Mouse (Mus musculus): Measurements from ENCODE around the gene Gprc6a. TPM values are rescaled to one million over a fixed set of nuclear protein-coding genes. Genes with fewer than 3 reads are reported as not detected.

Gene Gprc6a
- polyA plus RNA-seq, 1 experiment from 2014 or later, result 2.2 TPM

GRCm38 (mm10) chr10:51591574-51591973 is 39.7 kb downstream of the Gprc6a start:
- Histone ChIP-seq H3K4me1 (ENCODE audit: insufficient read depth, low read depth, low read length) (no peaks in the 10 kb centered on the region), H3K27ac (ENCODE audit: low read length) (no peak overlapping the region), H3K36me3 (ENCODE audit: insufficient read depth, low read length) (no peaks in the 10 kb centered on the region), H3K4me2 (replicated peaks; ENCODE audit: low read depth, low read length) (no peak overlapping the region), H3K9me3 (ENCODE audit: low read length) (no peaks in the 10 kb centered on the region), H3K9ac (replicated peaks; ENCODE audit: low read depth) (no peak overlapping the region), H3K27me3 (replicated peaks; ENCODE audit: insufficient read depth, low read length) (no peaks in the 10 kb centered on the region), H3K4me3 (ENCODE audit: low read depth, low read length) (no peak overlapping the region)
- no peak for ATAC-seq
- WGBS, result 92% methylated on average over 2 of the region's 2 CpGs
- TF ChIP-seq EP300 (IDR thresholded peaks at IDR 0.05) (no peak), CTCF (IDR thresholded peaks at IDR 0.05) (no peak)
- DNase-seq (ENCODE audit: low spot score), result no peak

- Histone ChIP-seq H3K36me3 (ENCODE audit: insufficient read depth, low read length) (no peaks in the 10 kb centered on the region), H3K9me3 (ENCODE audit: low read length) (no peaks in the 10 kb centered on the region), H3K27ac (ENCODE audit: low read length) (no peak within 1 kb of the TSS), H3K9ac (replicated peaks; ENCODE audit: low read depth) (no peak within 1 kb of the TSS), H3K4me3 (ENCODE audit: low read depth, low read length) (0 out of 2 replicates have a peak within 1 kb of the TSS, but pooled peaks have one; percentile 6), H3K4me1 (ENCODE audit: insufficient read depth, low read depth, low read length) (no peaks in the 10 kb centered on the region), H3K4me2 (replicated peaks; ENCODE audit: low read depth, low read length) (peak within 1 kb of the TSS; percentile 51), H3K27me3 (replicated peaks; ENCODE audit: insufficient read depth, low read length) (no peaks in the 10 kb centered on the region)
- DNase-seq (ENCODE audit: low spot score), result no peak
- WGBS, result 6% methylated on average over 19 of the region's 19 CpGs
- peak; percentile 41; the same call in 1 of the 2 replicates for ATAC-seq
- no peak for TF ChIP-seq EP300 (IDR thresholded peaks at IDR 0.05)
- TF ChIP-seq CTCF (IDR thresholded peaks at IDR 0.05), result no peak
These were observed 41.1 kb downstream of the Gprc6a start, which contains the start of gene Fam162b for GRCm38 (mm10) chr10:51590139-51590574. Fam162b (minus strand) TSS chr10:51590517.

GRCm38 (mm10) chr10:51584919-51585318 is 46.3 kb downstream of the Gprc6a start:
- Histone ChIP-seq H3K4me3 (ENCODE audit: low read depth, low read length) (no peak overlapping the region), H3K27me3 (replicated peaks; ENCODE audit: insufficient read depth, low read length) (no peaks in the 10 kb centered on the region), H3K9me3 (ENCODE audit: low read length) (no peaks in the 10 kb centered on the region), H3K27ac (ENCODE audit: low read length) (no peak overlapping the region), H3K4me2 (replicated peaks; ENCODE audit: low read depth, low read length) (no peak overlapping the region), H3K36me3 (ENCODE audit: insufficient read depth, low read length) (no peaks in the 10 kb centered on the region), H3K9ac (replicated peaks; ENCODE audit: low read depth) (no peak overlapping the region), H3K4me1 (ENCODE audit: insufficient read depth, low read depth, low read length) (no peaks in the 10 kb centered on the region)
- DNase-seq (ENCODE audit: low spot score) (peak; percentile 70), ATAC-seq (peak; percentile 93)
- TF ChIP-seq EP300 (IDR thresholded peaks at IDR 0.05) (peak; percentile 86), CTCF (IDR thresholded peaks at IDR 0.05) (no peak)

GRCm38 (mm10) chr10:51584378-51584777 is 46.9 kb downstream of the Gprc6a start:
- 17% methylated on average over 1 of the region's 1 CpGs for WGBS
- Histone ChIP-seq H3K4me2 (replicated peaks; ENCODE audit: low read depth, low read length) (no peak overlapping the region), H3K27ac (ENCODE audit: low read length) (no peak overlapping the region), H3K4me1 (ENCODE audit: insufficient read depth, low read depth, low read length) (no peaks in the 10 kb centered on the region), H3K27me3 (replicated peaks; ENCODE audit: insufficient read depth, low read length) (no peaks in the 10 kb centered on the region), H3K4me3 (ENCODE audit: low read depth, low read length) (no peak overlapping the region), H3K9me3 (ENCODE audit: low read length) (no peaks in the 10 kb centered on the region), H3K36me3 (ENCODE audit: insufficient read depth, low read length) (no peaks in the 10 kb centered on the region), H3K9ac (replicated peaks; ENCODE audit: low read depth) (no peak overlapping the region)
- ATAC-seq, result peak; percentile 41
- peak; percentile 17 for DNase-seq (ENCODE audit: low spot score)
- TF ChIP-seq EP300 (IDR thresholded peaks at IDR 0.05) (no peak), CTCF (IDR thresholded peaks at IDR 0.05) (no peak)

GRCm38 (mm10) chr10:51571225-51571996 is 59.9 kb downstream of the Gprc6a start:
- TF ChIP-seq CTCF (IDR thresholded peaks at IDR 0.05) (no peak), EP300 (IDR thresholded peaks at IDR 0.05) (no peak)
- 51% methylated on average over 9 of the region's 9 CpGs for WGBS

More at GRCm38 (mm10) chr10:51571225-51571996, 59.9 kb downstream of the Gprc6a start:
- H3K27ac ChIP-seq (ENCODE audit: low read length), result no peak overlapping the region
- no peak overlapping the region for H3K4me3 ChIP-seq (ENCODE audit: low read depth, low read length)
- DNase-seq (ENCODE audit: low spot score) (peak; percentile 46), ATAC-seq (peak; percentile 71)
- H3K36me3 ChIP-seq (ENCODE audit: insufficient read depth, low read length), result no peaks in the 10 kb centered on the region
- H3K27me3 ChIP-seq (replicated peaks; ENCODE audit: insufficient read depth, low read length), result no peaks in the 10 kb centered on the region
- no peaks in the 10 kb centered on the region for H3K4me1 ChIP-seq (ENCODE audit: insufficient read depth, low read depth, low read length)
- H3K9ac ChIP-seq (replicated peaks; ENCODE audit: low read depth), result no peak overlapping the region
- no peak overlapping the region for H3K4me2 ChIP-seq (replicated peaks; ENCODE audit: low read depth, low read length)
- no peaks in the 10 kb centered on the region for H3K9me3 ChIP-seq (ENCODE audit: low read length)

Other genes starting within 250 kb of the Gprc6a start
- 7.3 and 7.6 TPM in 2 replicates for gene Gm49339, start 150.8 kb downstream of the Gprc6a start, polyA plus RNA-seq (2015; fragmentation: Nextera tagmentation; extraction: Ambion mirVana)
- gene Lilr4b, start 150.8 kb downstream of the Gprc6a start, polyA plus RNA-seq (2015; fragmentation: Nextera tagmentation; extraction: Ambion mirVana), result 11.4 and 13.1 TPM in 2 replicates
- gene Lilrb4a, start 140.5 kb downstream of the Gprc6a start, polyA plus RNA-seq (2015; fragmentation: Nextera tagmentation; extraction: Ambion mirVana), result 25.0 and 26.6 TPM in 2 replicates
- 45.3 and 48.3 TPM in 2 replicates for gene Fam162b, start 40.9 kb downstream of the Gprc6a start, polyA plus RNA-seq (2015; fragmentation: Nextera tagmentation; extraction: Ambion mirVana)
- gene Rfx6, start 46.3 kb upstream of the Gprc6a start, polyA plus RNA-seq (2015; fragmentation: Nextera tagmentation; extraction: Ambion mirVana), result not detected in 2 replicates

Data from lung, postnatal 0 days (tissue).